Comparison of ENCODE assay signal across 26 mouse cellular contexts in genomic region chr2:147010141-147010540, GRCm38 (mm10). TPM values are rescaled to one million over a fixed set of nuclear protein-coding genes. Genes with fewer than 3 reads are reported as not detected.
DNase-seq lines count a peak whose midpoint lies in the region; ATAC-seq lines count a peak whose summit lies in the region.
"Had no signal": no experiment of that assay in that cellular context is flagged by ENCODE, and none has a peak within 500 bp of the region (broad histone marks: within the 10 kb centered on the region; RNA-seq: fewer than 3 reads in every experiment).

No protein-coding gene starts in this region.

- no peak overlapping the region for H3K4me3 ChIP-seq in heart, embryonic 11.5 days (ENCODE audit: low read depth, low read length)
- H3K4me3 ChIP-seq: embryonic facial prominence, embryonic 15.5 days; forebrain, embryonic 10.5 days; heart, embryonic 10.5 days; left cerebral cortex, adult 2 months; limb, embryonic 10.5 days; megakaryocyte, embryonic 14.5 days; midbrain, embryonic 15.5 days; neural tube, embryonic 12.5 days had no signal

- no peak overlapping the region for H3K4me2 ChIP-seq in heart, embryonic 11.5 days
- H3K4me2 ChIP-seq: embryonic facial prominence, embryonic 15.5 days; hindbrain, embryonic 14.5 days; liver, embryonic 11.5 days; lung, embryonic 14.5 days; midbrain, embryonic 15.5 days; neural tube, embryonic 12.5 days had no signal

- no peaks in the 10 kb centered on the region for H3K9me3 ChIP-seq in heart, embryonic 11.5 days (replicated peaks; ENCODE audit: control insufficient read depth, low read length)
- H3K9me3 ChIP-seq: embryonic facial prominence, embryonic 15.5 days; forebrain, embryonic 10.5 days; heart, embryonic 10.5 days; limb, embryonic 10.5 days; megakaryocyte, embryonic 14.5 days; midbrain, embryonic 15.5 days; neural tube, embryonic 12.5 days had no signal

- WGBS in heart, embryonic 11.5 days (ENCODE audit: insufficient replicate concordance) = 85% methylated on average over 4 of the region's 4 CpGs

- H3K36me3 ChIP-seq in heart, embryonic 11.5 days (ENCODE audit: control insufficient read depth, insufficient read depth, low read length) = no peaks in the 10 kb centered on the region
- H3K36me3 ChIP-seq: embryonic facial prominence, embryonic 15.5 days; midbrain, embryonic 15.5 days; neural tube, embryonic 12.5 days had no signal

- intact Hi-C loops in heart, postnatal 36 days (cut with DNase I) = loop anchor here (10.0 kb wide), 3 partner anchors 155 to 1865 kb away; partner anchors contain the start of genes Cst3, Kiz and Ralgapa2

- no peak overlapping the region for H3K9ac ChIP-seq in heart, embryonic 11.5 days (ENCODE audit: low read depth, low read length)
- H3K9ac ChIP-seq: embryonic facial prominence, embryonic 15.5 days; hindbrain, embryonic 14.5 days; lung, embryonic 14.5 days; midbrain, embryonic 15.5 days; neural tube, embryonic 12.5 days had no signal

- DNase-seq in heart, adult 11 months = peak; percentile 74
- DNase-seq in CD4-positive helper T cell, adult 2 months (ENCODE audit: low read depth, low spot score) = peak; percentile 27
- peak; percentile 26 for DNase-seq in ZHBTc4 (ENCODE audit: low read depth, low spot score)
- DNase-seq in naive thymus-derived CD4-positive, alpha-beta T cell, adult 2 months (ENCODE audit: low read depth) = peak; percentile 49
- no peak for DNase-seq in right cerebral cortex, postnatal 25 days
- no peak for DNase-seq in embryo, embryonic 10.5 days (ENCODE audit: low spot score)
- DNase-seq in heart, postnatal 36 days = no peak
- DNase-seq: cerebellum, postnatal 10 days; embryo, embryonic 11 days; gastrocnemius, postnatal 10 days; heart, postnatal 14 days; kidney, postnatal 10 days; lung, embryonic 14.5 days; right cerebral cortex, postnatal 14 days had no signal

- no peaks in the 10 kb centered on the region for H3K27me3 ChIP-seq in heart, embryonic 11.5 days (ENCODE audit: control insufficient read depth, insufficient read depth, low read length)
- H3K27me3 ChIP-seq: embryonic facial prominence, embryonic 15.5 days; megakaryocyte, embryonic 14.5 days; midbrain, embryonic 15.5 days; neural tube, embryonic 12.5 days had no signal

- no peak for ATAC-seq in heart, embryonic 11.5 days (replicated peaks; ENCODE audit: insufficient number of reproducible peaks, low FRiP score, low TSS enrichment)
- ATAC-seq: intestine, postnatal 0 days; midbrain, embryonic 15.5 days had no signal

- no peaks in the 10 kb centered on the region; the same call in 1 of the 2 replicates for H3K4me1 ChIP-seq in heart, embryonic 11.5 days (ENCODE audit: control insufficient read depth, insufficient read depth, low read length)

- no peak overlapping the region for H3K27ac ChIP-seq in heart, embryonic 11.5 days (ENCODE audit: low read depth, low read length)
- H3K27ac ChIP-seq: embryonic facial prominence, embryonic 15.5 days; forebrain, embryonic 10.5 days; heart, embryonic 10.5 days; hindbrain, embryonic 14.5 days; left cerebral cortex, adult 2 months; limb, embryonic 10.5 days; midbrain, embryonic 15.5 days; neural tube, embryonic 12.5 days had no signal

RNA-seq across cellular contexts. Expression of gene Xrn2, which starts 2.7 kb away (rescaled TPM):
- polyA plus RNA-seq in heart, embryonic 11.5 days (2014; fragmentation: Nextera tagmentation; extraction: Ambion mirVana) = 70.3 and 71.7 TPM in 2 replicates
- 10 to 100 TPM; 29.3 to 32.3 TPM for total RNA-seq in heart, postnatal 36 days (2021)

Comparison
In these comparisons a context has a peak if more than half of its experiments do, and no peak if none do; other contexts are left out.
1. DNase-seq: peak in heart, adult 11 months (single experiment), CD4-positive helper T cell, adult 2 months (single experiment), ZHBTc4 (single experiment) and naive thymus-derived CD4-positive, alpha-beta T cell, adult 2 months (single experiment); none in right cerebral cortex, postnatal 25 days (single experiment), embryo, embryonic 10.5 days (single experiment) and heart, postnatal 36 days (0 of 2).